16 mouse cellular contexts compared by ENCODE assay signal in genomic region chr5:135256166-135256565, GRCm38 (mm10). TPM values are rescaled to one million over a fixed set of nuclear protein-coding genes. Genes with fewer than 3 reads are reported as not detected.
"Had no signal": no experiment of that assay in that cellular context is flagged by ENCODE, and none has a peak within 500 bp of the region (broad histone marks: within the 10 kb centered on the region; RNA-seq: fewer than 3 reads in every experiment).

No protein-coding gene starts in this region.

- H3K9ac ChIP-seq: neural tube, embryonic 13.5 days; neural tube, embryonic 15.5 days; stomach, embryonic 15.5 days had no signal

- H3K27ac ChIP-seq: neural tube, embryonic 13.5 days; neural tube, embryonic 15.5 days; stomach, embryonic 15.5 days; stomach, postnatal 0 days had no signal

- H3K4me3 ChIP-seq: neural tube, embryonic 13.5 days; neural tube, embryonic 15.5 days; stomach, embryonic 15.5 days had no signal

- DNase-seq: retina, postnatal 1 day; right cerebral cortex, adult 18-20 months; right cerebral cortex, postnatal 14 days; right cerebral cortex, postnatal 25 days; right cerebral cortex, postnatal 4 days; thymus, adult 18-20 months; thymus, adult 2 months; thymus, postnatal 14 days; thymus, postnatal 25 days; thymus, postnatal 36 days; thymus, postnatal 4 days had no signal

- H3K27me3 ChIP-seq: neural tube, embryonic 13.5 days; neural tube, embryonic 15.5 days; stomach, embryonic 15.5 days had no signal

- H3K4me2 ChIP-seq: neural tube, embryonic 13.5 days; neural tube, embryonic 15.5 days; stomach, embryonic 15.5 days had no signal

- H3K9me3 ChIP-seq: neural tube, embryonic 13.5 days; neural tube, embryonic 15.5 days; stomach, embryonic 15.5 days had no signal

- H3K36me3 ChIP-seq: neural tube, embryonic 13.5 days; neural tube, embryonic 15.5 days; stomach, embryonic 15.5 days had no signal

RNA-seq across cellular contexts. Expression of gene Fzd9, which starts 5.1 kb away (rescaled TPM):
- total RNA-seq: neutrophil, adult 5-6 weeks had no signal
